Mouse (Mus musculus) macrophage (primary cell): ENCODE results near the gene Msx3. TPM values are rescaled to one million over a fixed set of nuclear protein-coding genes. Genes with fewer than 3 reads are reported as not detected.
A peak's percentile ranks its signal among the peaks of the same experiment; 100 is the strongest.

Source experiments
- H3K27ac ChIP-seq: fragments of 350-480 bp; formaldehyde crosslinking; 2 replicates; pipeline ENCODE4 v1.9.0; 2021
- H3K36me3 ChIP-seq: fragments of 350-480 bp; formaldehyde crosslinking; 2 replicates; pipeline ENCODE4 v1.9.0; 2021; ENCODE audit errors: inconsistent target
- H3K4me3 ChIP-seq: fragments of 350-480 bp; formaldehyde crosslinking; 2 replicates; pipeline ENCODE4 v1.9.0; 2021; ENCODE audit errors: inconsistent target
- H3K79me2 ChIP-seq: fragments of 350-480 bp; formaldehyde crosslinking; 2 replicates; pipeline ENCODE4 v1.9.0; 2021; ENCODE audit errors: inconsistent target
- WGBS: methylation state at CpG from one replicate; pipeline ENCODE4 v1.1.7; 2026; ENCODE audit warnings: inconsistent platforms; ENCODE audit not compliant: missing documents; 5-methylcytosine and 5-hydroxymethylcytosine counted together
- polyA plus RNA-seq: library from polyadenylated mRNA; stranded (reverse); fragments of 250-400 nt; gene quantifications from 3 replicates; pipeline ENCODE4 v1.2.4, GENCODE M21; 2018; ENCODE audit warnings: inconsistent platforms

The Msx3 gene
- polyA plus RNA-seq, 1 experiment from 2014 or later = not detected

- Histone ChIP-seq H3K36me3 (peaks cover 38% of the 10 kb centered on the region), H3K79me2 (peaks cover 29% of the 10 kb centered on the region), H3K4me3 (peak overlapping the region; percentile 88), H3K27ac (peak overlapping the region; percentile 61)
- WGBS = 14% methylated on average over 7 of the region's 7 CpGs
Measured at GRCm38 (mm10) chr7:140035456-140035855, 13.4 kb downstream of the Msx3 start.

- no peak overlapping the region for H3K4me3 ChIP-seq
- WGBS = 96% methylated on average over 9 of the region's 9 CpGs
- H3K27ac ChIP-seq = no peak overlapping the region
- H3K36me3 ChIP-seq = peaks cover 51% of the 10 kb centered on the region
- H3K79me2 ChIP-seq = peaks cover 29% of the 10 kb centered on the region
Measured at GRCm38 (mm10) chr7:140033386-140033785, 15.5 kb downstream of the Msx3 start.

GRCm38 (mm10) chr7:140032366-140032765, 16.5 kb downstream of the Msx3 start:
- Histone ChIP-seq H3K4me3 (no peak overlapping the region), H3K36me3 (peaks cover 55% of the 10 kb centered on the region), H3K79me2 (peaks cover 29% of the 10 kb centered on the region), H3K27ac (no peak overlapping the region)
- WGBS = 95% methylated on average over 10 of the region's 10 CpGs

GRCm38 (mm10) chr7:140031771-140032170, 17.1 kb downstream of the Msx3 start:
- no peak overlapping the region for H3K27ac ChIP-seq
- H3K36me3 ChIP-seq = peaks cover 55% of the 10 kb centered on the region
- H3K4me3 ChIP-seq = no peak overlapping the region
- 94% methylated on average over 12 of the region's 12 CpGs for WGBS
- peaks cover 23% of the 10 kb centered on the region for H3K79me2 ChIP-seq

GRCm38 (mm10) chr7:140011336-140011735, 37.6 kb downstream of the Msx3 start:
- peaks cover under 1% of the 10 kb centered on the region; the same call in 1 of the 2 replicates for H3K36me3 ChIP-seq
- WGBS = 94% methylated on average over 15 of the region's 17 CpGs
- H3K4me3 ChIP-seq = no peak overlapping the region
- no peaks in the 10 kb centered on the region for H3K79me2 ChIP-seq
- H3K27ac ChIP-seq = no peak overlapping the region

GRCm38 (mm10) chr7:140007781-140008180, 41.1 kb downstream of the Msx3 start:
- H3K27ac ChIP-seq = no peak overlapping the region
- H3K36me3 ChIP-seq = peaks cover 27% of the 10 kb centered on the region
- 90% methylated on average over 9 of the region's 9 CpGs for WGBS

GRCm38 (mm10) chr7:140006861-140007611, 41.9 kb downstream of the Msx3 start:
- no peak overlapping the region for H3K27ac ChIP-seq
- WGBS = 96% methylated on average over 9 of the region's 9 CpGs
- no peak overlapping the region for H3K4me3 ChIP-seq
- no peaks in the 10 kb centered on the region for H3K79me2 ChIP-seq
- peaks cover 27% of the 10 kb centered on the region for H3K36me3 ChIP-seq

More at GRCm38 (mm10) chr7:140007781-140008180, 41.1 kb downstream of the Msx3 start:
- Histone ChIP-seq H3K79me2 (no peaks in the 10 kb centered on the region), H3K4me3 (no peak overlapping the region)

GRCm38 (mm10) chr7:140004666-140005065, 44.2 kb downstream of the Msx3 start:
- Histone ChIP-seq H3K79me2 (no peaks in the 10 kb centered on the region), H3K4me3 (no peak overlapping the region), H3K36me3 (peaks cover 42% of the 10 kb centered on the region), H3K27ac (no peak overlapping the region)
- 92% methylated on average over 8 of the region's 8 CpGs for WGBS

GRCm38 (mm10) chr7:140001086-140001740, 47.7 kb downstream of the Msx3 start:
- 92% methylated on average over 12 of the region's 12 CpGs for WGBS
- Histone ChIP-seq H3K27ac (no peak overlapping the region), H3K79me2 (no peaks in the 10 kb centered on the region), H3K4me3 (no peak overlapping the region), H3K36me3 (peaks cover 69% of the 10 kb centered on the region)

GRCm38 (mm10) chr7:139998691-139999350, 50.1 kb downstream of the Msx3 start:
- WGBS = 91% methylated on average over 13 of the region's 13 CpGs
- peaks cover 45% of the 10 kb centered on the region; the same call in 1 of the 2 replicates for H3K36me3 ChIP-seq
- H3K27ac ChIP-seq = no peak overlapping the region
- H3K4me3 ChIP-seq = no peak overlapping the region
- no peaks in the 10 kb centered on the region for H3K79me2 ChIP-seq

Other genes with a start within 250 kb of the Msx3 start
- not detected in 3 replicates for gene Adgra1, start 214.9 kb downstream of the Msx3 start, polyA plus RNA-seq
- gene Kndc1, start 154.4 kb downstream of the Msx3 start, polyA plus RNA-seq = not detected in 3 replicates
- gene Utf1, start 105.3 kb downstream of the Msx3 start, polyA plus RNA-seq = not detected in 3 replicates
- gene 6430531B16Rik, start 70.3 kb downstream of the Msx3 start, polyA plus RNA-seq = 0.23 to 0.38 TPM in 2 of 3 replicates, not detected in the other
- 169 to 1,404 TPM (median 407 TPM) in 3 replicates for gene Adam8, start 56.5 kb downstream of the Msx3 start, polyA plus RNA-seq
- gene Zfp511, start 12.7 kb downstream of the Msx3 start, polyA plus RNA-seq = 11.9 to 14.7 TPM (median 14.1 TPM) in 3 replicates
- 12.5 to 29.2 TPM (median 21.1 TPM) in 3 replicates for gene Tubgcp2, start 12.4 kb downstream of the Msx3 start, polyA plus RNA-seq
- gene Caly, start 33.5 kb upstream of the Msx3 start, polyA plus RNA-seq = not detected in 3 replicates
- not detected in 3 replicates for gene Prap1, start 44.3 kb upstream of the Msx3 start, polyA plus RNA-seq
- gene Fuom, start 53.4 kb upstream of the Msx3 start, polyA plus RNA-seq = 7.9 to 11.8 TPM (median 11.6 TPM) in 3 replicates
- gene Paox, start 66.7 kb upstream of the Msx3 start, polyA plus RNA-seq = 20.7 to 41.5 TPM (median 38.8 TPM) in 3 replicates
- 47.2 to 96.9 TPM (median 73.4 TPM) in 3 replicates for gene Echs1, start 67.4 kb upstream of the Msx3 start, polyA plus RNA-seq
- gene Mtg1, start 88.5 kb upstream of the Msx3 start, polyA plus RNA-seq = 8.3 to 14.7 TPM (median 9.4 TPM) in 3 replicates
- not detected in 3 replicates for gene Sprn, start 105.8 kb upstream of the Msx3 start, polyA plus RNA-seq
- gene Olfr522, start 115.7 kb upstream of the Msx3 start, polyA plus RNA-seq = not detected in 3 replicates
- gene Olfr523, start 124.1 kb upstream of the Msx3 start, polyA plus RNA-seq = not detected in 3 replicates
- not detected in 3 replicates for gene Olfr524, start 156.9 kb upstream of the Msx3 start, polyA plus RNA-seq
- gene Cd163l1, start 169.2 kb upstream of the Msx3 start, polyA plus RNA-seq = not detected in 3 replicates
- not detected in 3 replicates for gene 5830411N06Rik, start 198.2 kb upstream of the Msx3 start, polyA plus RNA-seq